In the genomic region with DNA sequence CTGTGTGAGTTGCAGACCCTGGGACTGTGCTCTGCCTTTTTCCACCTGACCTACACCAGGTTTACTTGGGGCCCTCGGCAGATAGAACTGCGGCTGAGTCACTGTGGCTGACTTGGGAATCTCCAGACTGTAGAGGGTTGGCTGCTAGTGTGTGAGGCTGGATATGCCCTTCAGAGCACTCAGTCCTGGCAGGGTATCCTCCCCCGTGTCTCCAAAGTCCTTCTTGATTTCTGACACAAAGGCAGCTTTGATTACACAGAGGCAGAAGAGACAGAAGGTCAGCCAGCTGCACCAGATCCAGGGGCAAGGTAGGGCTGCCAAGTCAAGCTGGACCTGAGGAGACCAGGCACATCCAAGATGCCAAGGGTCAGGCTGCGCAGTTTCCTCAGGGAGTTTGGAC, we compare ENCODE assay signal across 16 mouse cellular contexts. TPM values are rescaled to one million over a fixed set of nuclear protein-coding genes. Genes with fewer than 3 reads are reported as not detected.
A peak's percentile ranks its signal among the peaks of the same experiment; 100 is the strongest.
DNase-seq lines count a peak whose midpoint lies in the region; ATAC-seq and TF ChIP-seq lines count a peak whose summit lies in the region.
"Had no signal": no experiment of that assay in that cellular context is flagged by ENCODE, and none has a peak within 500 bp of the region (broad histone marks: within the 10 kb centered on the region; RNA-seq: fewer than 3 reads in every experiment).

No protein-coding gene starts in this region.

- H3K27me3 ChIP-seq in kidney, adult 2 months (replicated peaks; ENCODE audit: control insufficient read depth, insufficient read depth, low read length) = no peaks in the 10 kb centered on the region
- H3K27me3 ChIP-seq in midbrain, postnatal 0 days (ENCODE audit: insufficient read depth, low read length) = no peaks in the 10 kb centered on the region
- no peaks in the 10 kb centered on the region for H3K27me3 ChIP-seq in forebrain, embryonic 10.5 days (ENCODE audit: poor library complexity, severe bottlenecking)
- H3K27me3 ChIP-seq: forebrain, embryonic 13.5 days; liver, embryonic 15.5 days; Patski had no signal

- peak; percentile 90 for DNase-seq in kidney, adult 11 months
- DNase-seq in kidney, postnatal 10 days = no peak
- peak; percentile 40 for DNase-seq in 3T3-L1 (ENCODE audit: low read depth, low spot score)
- DNase-seq in adrenal gland, adult 8-10 months = peak; percentile 65
- DNase-seq in kidney, adult 2 months = peak; percentile 93
- DNase-seq in right cerebral cortex, postnatal 36 days (ENCODE audit: low spot score in 2 of 2) = no peak
- no peak for DNase-seq in midbrain, postnatal 0 days (ENCODE audit: low spot score)
- no peak for DNase-seq in forebrain, embryonic 10.5 days (ENCODE audit: extremely low spot score, low spot score)
- DNase-seq: cerebellum, adult 9-10 months; gastrocnemius, postnatal 25 days had no signal

- no peak overlapping the region for H3K4me2 ChIP-seq in midbrain, postnatal 0 days (ENCODE audit: low read depth, low read length, poor library complexity, severe bottlenecking)
- H3K4me2 ChIP-seq: forebrain, embryonic 13.5 days; liver, embryonic 15.5 days; midbrain, embryonic 11.5 days had no signal

- H3K9me3 ChIP-seq in midbrain, postnatal 0 days (ENCODE audit: low read length) = no peaks in the 10 kb centered on the region
- no peaks in the 10 kb centered on the region for H3K9me3 ChIP-seq in forebrain, embryonic 10.5 days
- H3K9me3 ChIP-seq: forebrain, embryonic 13.5 days; hindbrain, embryonic 10.5 days; liver, embryonic 15.5 days had no signal

- H3K36me3 ChIP-seq in kidney, adult 2 months (ENCODE audit: control insufficient read depth, insufficient read depth, low read length) = no peaks in the 10 kb centered on the region
- H3K36me3 ChIP-seq in midbrain, postnatal 0 days (ENCODE audit: insufficient read depth, low read length) = no peaks in the 10 kb centered on the region
- H3K36me3 ChIP-seq in forebrain, embryonic 10.5 days (replicated peaks) = no peaks in the 10 kb centered on the region
- H3K36me3 ChIP-seq: hindbrain, embryonic 10.5 days; liver, embryonic 15.5 days had no signal

- TF ChIP-seq POLR2A in kidney, adult 2 months (IDR thresholded peaks at IDR 0.05; ENCODE audit: low read depth, low read length) = no peak

- TF ChIP-seq CTCF in kidney, adult 2 months (conservative IDR thresholded peaks at IDR 0.05; ENCODE audit: insufficient read depth, insufficient read length, low read depth, low read length) = no peak
- TF ChIP-seq CTCF in midbrain, postnatal 0 days (IDR thresholded peaks at IDR 0.05) = no peak

- H3K4me3 ChIP-seq in kidney, adult 2 months (ENCODE audit: insufficient read depth, low read depth, low read length) = no peak overlapping the region
- H3K4me3 ChIP-seq in midbrain, postnatal 0 days (ENCODE audit: low read depth, low read length) = no peak overlapping the region
- H3K4me3 ChIP-seq in forebrain, embryonic 10.5 days = no peak overlapping the region
- H3K4me3 ChIP-seq: forebrain, embryonic 13.5 days; hindbrain, embryonic 10.5 days; left cerebral cortex, adult 2 months; liver, embryonic 15.5 days had no signal

- WGBS in kidney, adult 2 months = 37% methylated on average over 4 of the region's 4 CpGs
- 76% methylated on average over 4 of the region's 4 CpGs for WGBS in midbrain, postnatal 0 days
- WGBS in forebrain, embryonic 10.5 days = 73% methylated on average over 4 of the region's 4 CpGs

- ATAC-seq in midbrain, postnatal 0 days (ENCODE audit: low FRiP score) = no peak
- ATAC-seq: forebrain, embryonic 13.5 days; Patski had no signal

- H3K9ac ChIP-seq in midbrain, postnatal 0 days (replicated peaks; ENCODE audit: low read length, poor library complexity, severe bottlenecking) = no peak overlapping the region
- H3K9ac ChIP-seq: forebrain, embryonic 13.5 days; liver, embryonic 15.5 days had no signal

- peak overlapping the region; percentile 83 for H3K27ac ChIP-seq in kidney, adult 2 months (ENCODE audit: insufficient read depth, low read depth, low read length)
- no peak overlapping the region for H3K27ac ChIP-seq in midbrain, postnatal 0 days (ENCODE audit: low read depth, low read length)
- no peak overlapping the region for H3K27ac ChIP-seq in forebrain, embryonic 10.5 days
- H3K27ac ChIP-seq: forebrain, embryonic 13.5 days; hindbrain, embryonic 10.5 days; left cerebral cortex, adult 2 months; liver, embryonic 15.5 days had no signal

- peaks cover 13% of the 10 kb centered on the region; the same call in 1 of the 2 replicates for H3K4me1 ChIP-seq in kidney, adult 2 months (ENCODE audit: control insufficient read depth, insufficient read depth, low read length)
- H3K4me1 ChIP-seq in midbrain, postnatal 0 days (ENCODE audit: insufficient read depth, low read length) = no peaks in the 10 kb centered on the region
- no peaks in the 10 kb centered on the region for H3K4me1 ChIP-seq in forebrain, embryonic 10.5 days
- H3K4me1 ChIP-seq: forebrain, embryonic 13.5 days; hindbrain, embryonic 10.5 days had no signal

RNA-seq across cellular contexts. Expression of a gene that starts 11.4 kb away (rescaled TPM):
- total RNA-seq in adrenal gland, adult 8-10 months (2022) = 10 to 100 TPM; 11.3 to 18.2 (median 14.0) TPM
- polyA plus RNA-seq in kidney, adult 2 months (2012; rRNA removed) = 11.6 and 15.4 TPM in 2 replicates
- 3.7 and 5.9 TPM in 2 replicates for total RNA-seq in midbrain, postnatal 0 days (2014; rRNA removed)
- polyA plus RNA-seq in midbrain, postnatal 0 days (2015; fragmentation: Nextera tagmentation; extraction: Ambion mirVana) = 1.6 and 1.8 TPM in 2 replicates
- 2.8 and 3.3 TPM in 2 replicates for polyA plus RNA-seq in forebrain, embryonic 10.5 days (2016; fragmentation: Nextera tagmentation; extraction: Ambion mirVana)

Comparison
In these comparisons a context has a peak if more than half of its experiments do, and no peak if none do; other contexts are left out.
1. DNase-seq: peak in kidney, adult 11 months (single experiment), 3T3-L1 (single experiment), adrenal gland, adult 8-10 months (single experiment) and kidney, adult 2 months (single experiment); none in kidney, postnatal 10 days (single experiment), right cerebral cortex, postnatal 36 days (0 of 2), midbrain, postnatal 0 days (single experiment) and forebrain, embryonic 10.5 days (single experiment).